Mouse (Mus musculus): ENCODE measurements around the gene Smchd1. TPM values are rescaled to one million over a fixed set of nuclear protein-coding genes. Genes with fewer than 3 reads are reported as not detected.
"Not testable (repeated sequence)": the region's sequence is repeated elsewhere in the genome, so short reads cannot be mapped to it uniquely, and the experiment has no call there.

Smchd1 gene
- polyA plus RNA-seq, 1 experiment from 2014 or later: 82.6 TPM

DNA sequence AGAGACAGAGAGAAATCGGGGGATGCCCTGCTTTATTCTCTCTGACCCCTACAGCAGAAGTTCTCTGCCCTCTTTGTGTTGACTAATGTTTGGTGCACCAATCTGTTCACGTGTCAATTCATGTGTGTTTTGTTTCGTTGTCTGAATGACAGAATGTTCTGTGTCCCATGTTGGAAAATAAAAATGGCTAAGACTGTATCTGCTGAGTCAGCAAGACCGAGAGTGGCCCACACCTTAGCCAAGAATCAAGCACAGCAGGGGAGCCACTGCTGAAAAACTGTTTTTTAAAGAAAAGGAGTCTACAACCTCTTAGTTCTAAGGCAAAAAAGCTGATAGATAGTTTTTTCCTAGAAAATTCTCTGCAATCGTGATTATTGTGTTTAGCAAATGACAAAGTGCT lies 55.7 kb downstream of the Smchd1 start:
- 87% methylated on average over 5 of the region's 5 CpGs for WGBS
- peaks cover 88% of the 10 kb centered on the region for H3K36me3 ChIP-seq
- H3K9me3 ChIP-seq (replicated peaks); DNase-seq (ENCODE audit: low spot score); H3K27me3 ChIP-seq (ENCODE audit: low read depth, poor library complexity, severe bottlenecking); H3K27ac ChIP-seq; H3K4me3 ChIP-seq; H3K4me1 ChIP-seq: not testable (repeated sequence)

DNA sequence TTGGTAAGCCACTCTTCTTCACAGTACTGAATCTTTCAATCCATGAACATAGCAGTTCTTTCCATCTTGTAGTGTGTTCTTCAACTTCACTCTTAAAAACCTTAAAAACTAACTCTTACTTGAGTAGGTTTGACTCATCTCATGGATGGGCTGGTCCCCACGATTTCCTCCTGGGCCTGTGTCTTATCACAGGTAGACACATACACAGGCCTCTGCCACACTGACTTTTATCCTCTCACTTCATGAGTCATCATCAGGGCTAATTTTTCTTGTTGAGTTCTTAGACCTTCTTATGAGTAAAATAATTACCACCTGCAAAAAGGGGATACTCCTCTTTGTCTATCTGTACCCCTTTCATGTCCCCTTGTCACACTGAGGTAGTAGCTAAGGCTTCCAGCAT lies 58.1 kb downstream of the Smchd1 start:
- WGBS: 97% methylated on average over 1 of the region's 1 CpGs
- H3K4me1 ChIP-seq: no peaks in the 10 kb centered on the region
- no peak overlapping the region for H3K27ac ChIP-seq
- H3K9me3 ChIP-seq (replicated peaks): peaks cover 7% of the 10 kb centered on the region
- DNase-seq (ENCODE audit: low spot score): no peak
- H3K27me3 ChIP-seq (ENCODE audit: low read depth, poor library complexity, severe bottlenecking): no peaks in the 10 kb centered on the region
- peaks cover 85% of the 10 kb centered on the region for H3K36me3 ChIP-seq
- no peak overlapping the region for H3K4me3 ChIP-seq

DNA sequence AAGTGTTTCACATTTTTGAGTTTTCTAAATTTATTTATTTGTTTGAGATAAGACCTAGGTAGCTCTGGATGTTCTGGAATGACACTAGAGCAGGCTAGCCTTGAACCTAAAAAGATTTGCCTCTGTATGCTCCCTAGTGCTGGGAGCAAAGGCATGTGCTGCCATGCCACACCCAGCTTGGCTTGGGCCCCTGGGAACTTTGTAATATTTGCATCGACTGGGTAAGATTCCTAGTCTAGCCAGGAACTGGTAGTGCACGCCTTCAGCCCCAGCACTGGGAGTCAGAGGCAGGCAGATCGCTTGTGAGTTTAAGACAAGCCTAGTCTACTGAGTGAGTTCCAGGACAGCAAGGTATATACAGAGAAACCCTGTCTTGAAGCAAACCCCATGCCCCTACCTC lies 87.7 kb downstream of the Smchd1 start:
- no peaks in the 10 kb centered on the region for H3K4me1 ChIP-seq
- no peaks in the 10 kb centered on the region for H3K9me3 ChIP-seq (replicated peaks)
- no peak overlapping the region for H3K27ac ChIP-seq
- 92% methylated on average over 3 of the region's 3 CpGs for WGBS
- no peak for DNase-seq (ENCODE audit: low spot score)
- no peak overlapping the region for H3K4me3 ChIP-seq
- H3K36me3 ChIP-seq: peaks cover 60% of the 10 kb centered on the region
- H3K27me3 ChIP-seq (ENCODE audit: low read depth, poor library complexity, severe bottlenecking): no peaks in the 10 kb centered on the region

DNA sequence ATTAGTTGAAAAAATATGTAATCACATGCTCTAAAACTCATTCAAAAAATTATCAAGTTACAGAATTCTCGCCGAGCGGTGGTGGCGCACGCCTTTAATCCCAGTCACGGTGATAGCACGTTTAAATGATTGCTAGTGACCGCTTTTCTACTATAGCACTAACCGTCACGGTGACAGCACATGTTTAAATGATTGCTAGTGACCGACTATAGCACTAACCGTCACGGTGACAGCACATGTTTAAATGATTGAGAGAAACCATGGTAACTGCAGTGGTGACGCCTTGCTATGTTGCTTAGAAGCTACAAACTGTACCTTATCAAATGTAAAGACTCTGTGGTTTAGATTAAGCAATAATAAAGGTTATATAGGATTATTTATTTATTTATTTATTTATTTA lies 94.8 kb downstream of the Smchd1 start:
- H3K27me3 ChIP-seq (ENCODE audit: low read depth, poor library complexity, severe bottlenecking): no peaks in the 10 kb centered on the region
- H3K4me1 ChIP-seq: no peaks in the 10 kb centered on the region
- no peak for DNase-seq (ENCODE audit: low spot score)
- no peak overlapping the region for H3K4me3 ChIP-seq
- no peaks in the 10 kb centered on the region for H3K9me3 ChIP-seq (replicated peaks)
- WGBS: 96% methylated on average over 14 of the region's 14 CpGs
- H3K36me3 ChIP-seq: peaks cover 55% of the 10 kb centered on the region
- no peak overlapping the region for H3K27ac ChIP-seq

DNA sequence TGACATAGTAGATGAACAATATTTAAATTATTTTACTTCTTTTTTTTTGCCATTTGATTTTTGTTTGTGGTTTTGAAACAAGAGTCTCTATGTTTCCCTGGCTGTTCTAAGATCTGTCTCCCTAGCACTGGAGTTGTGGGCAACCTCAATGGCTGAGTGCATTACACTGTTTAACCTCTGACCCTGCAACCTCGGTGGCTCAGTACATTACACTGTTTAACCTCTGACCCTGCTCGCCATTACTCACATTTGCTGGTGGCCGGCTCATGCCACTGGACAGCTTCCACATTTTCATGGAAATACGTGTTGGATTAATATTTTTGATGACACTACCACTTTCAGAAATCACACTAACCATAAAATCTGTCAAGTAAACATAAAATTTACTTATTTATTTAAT lies 97.2 kb downstream of the Smchd1 start:
- Histone ChIP-seq H3K27me3 (ENCODE audit: low read depth, poor library complexity, severe bottlenecking) (no peaks in the 10 kb centered on the region), H3K9me3 (replicated peaks) (no peaks in the 10 kb centered on the region), H3K27ac (no peak overlapping the region), H3K4me1 (no peaks in the 10 kb centered on the region), H3K4me3 (no peak overlapping the region), H3K36me3 (peaks cover 76% of the 10 kb centered on the region)
- no peak for DNase-seq (ENCODE audit: low spot score)
- 34% methylated on average over 4 of the region's 4 CpGs for WGBS

DNA sequence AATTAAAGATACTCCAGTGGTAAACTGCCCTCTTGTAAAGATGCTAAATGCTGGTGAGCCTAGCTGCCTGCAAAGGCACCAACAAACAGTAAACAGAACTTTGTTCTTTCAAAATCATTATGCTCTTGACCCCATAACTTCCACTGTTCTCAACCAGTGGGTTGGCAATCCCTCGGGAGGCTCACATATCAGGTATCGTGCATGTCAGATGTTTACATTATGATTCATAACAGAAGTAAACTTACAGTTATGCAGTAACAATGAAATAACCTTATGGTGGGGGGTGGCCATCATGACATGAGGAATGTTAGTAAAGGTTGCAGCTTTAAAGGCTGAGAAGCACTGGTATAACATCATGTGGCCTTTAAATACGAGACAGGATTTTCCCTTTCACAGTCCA lies 119.6 kb downstream of the Smchd1 start:
- no peak overlapping the region for H3K27ac ChIP-seq
- no peaks in the 10 kb centered on the region for H3K4me1 ChIP-seq
- H3K9me3 ChIP-seq (replicated peaks): no peaks in the 10 kb centered on the region
- H3K36me3 ChIP-seq: peaks cover 95% of the 10 kb centered on the region
- H3K4me3 ChIP-seq: no peak overlapping the region
- H3K27me3 ChIP-seq (ENCODE audit: low read depth, poor library complexity, severe bottlenecking): no peaks in the 10 kb centered on the region
- 91% methylated on average over 3 of the region's 3 CpGs for WGBS
- DNase-seq (ENCODE audit: low spot score): no peak

DNA sequence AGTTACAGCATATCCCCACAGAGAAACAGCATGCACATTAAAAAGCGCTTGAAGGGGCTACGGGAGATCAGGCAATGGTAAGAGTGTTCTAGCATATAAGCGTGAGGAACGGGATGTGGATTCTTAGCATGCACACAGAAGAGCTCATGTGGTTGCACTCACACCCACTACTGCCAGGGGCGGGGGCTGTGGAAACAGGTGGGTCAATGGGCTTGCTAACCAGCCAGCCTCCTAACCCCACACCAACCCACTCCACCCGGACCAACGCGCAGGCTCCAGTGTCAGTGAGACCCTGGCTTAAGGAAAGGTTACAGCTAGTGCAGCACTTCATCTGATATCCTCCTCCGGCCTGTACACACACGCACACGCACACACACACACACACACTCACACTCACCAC lies 120.9 kb downstream of the Smchd1 start:
- H3K36me3 ChIP-seq: peaks cover 95% of the 10 kb centered on the region

DNA sequence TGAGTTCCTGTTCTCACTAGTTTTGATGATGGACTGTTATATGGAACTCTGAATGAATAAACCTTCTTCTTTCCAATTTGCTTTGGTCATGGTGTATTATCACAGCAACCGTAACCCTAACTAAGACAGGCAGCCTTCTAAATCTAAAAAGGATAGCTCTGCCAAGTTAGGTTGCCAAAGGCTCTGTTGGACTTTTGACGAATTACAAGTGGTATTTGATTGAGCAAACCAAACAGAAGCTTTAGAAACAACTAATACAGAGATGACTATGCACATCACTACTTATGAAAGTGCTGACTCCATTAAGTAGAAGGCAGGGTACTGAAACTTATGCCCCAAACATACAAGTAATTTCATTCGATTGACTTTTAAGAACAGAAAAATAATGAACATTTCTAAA lies 127.0 kb downstream of the Smchd1 start:
- no peak overlapping the region for H3K27ac ChIP-seq
- H3K4me1 ChIP-seq: no peaks in the 10 kb centered on the region
- H3K4me3 ChIP-seq: no peak overlapping the region
- H3K36me3 ChIP-seq: peaks cover 98% of the 10 kb centered on the region
- DNase-seq (ENCODE audit: low spot score): no peak
- 94% methylated on average over 3 of the region's 3 CpGs for WGBS
- no peaks in the 10 kb centered on the region for H3K9me3 ChIP-seq (replicated peaks)
- H3K27me3 ChIP-seq (ENCODE audit: low read depth, poor library complexity, severe bottlenecking): no peaks in the 10 kb centered on the region

More for the DNA sequence above, 120.9 kb downstream of the Smchd1 start:
- no peaks in the 10 kb centered on the region for H3K27me3 ChIP-seq (ENCODE audit: low read depth, poor library complexity, severe bottlenecking)
- whole genome bisulfite sequencing: 96% methylated on average over 11 of the region's 11 CpGs
- no peaks in the 10 kb centered on the region for H3K4me1 ChIP-seq
- no peaks in the 10 kb centered on the region for H3K9me3 ChIP-seq (replicated peaks)
- H3K27ac ChIP-seq: no peak overlapping the region
- no peak for DNase-seq (ENCODE audit: low spot score)
- H3K4me3 ChIP-seq: no peak overlapping the region

DNA sequence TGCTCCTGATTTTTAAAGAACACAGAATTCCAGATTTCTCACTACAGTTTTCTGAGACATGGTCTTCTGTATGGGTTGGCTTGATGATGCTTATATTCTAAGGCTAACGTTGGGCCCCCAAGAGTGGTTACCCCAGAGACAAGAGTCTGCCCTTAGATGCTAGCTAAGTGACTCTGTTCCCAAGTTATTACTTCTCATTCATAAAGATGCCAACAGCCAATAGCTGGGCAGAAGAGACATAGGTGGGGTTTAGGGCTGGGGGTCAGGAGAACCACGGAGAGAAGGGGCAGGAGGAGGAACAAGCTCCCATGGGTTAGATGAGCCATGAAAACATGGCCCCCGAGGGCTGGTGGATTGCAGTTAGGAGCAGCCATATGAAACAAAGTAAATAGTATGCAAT lies 133.1 kb downstream of the Smchd1 start:
- peak; percentile 23 for DNase-seq (ENCODE audit: low spot score)
- Histone ChIP-seq H3K27me3 (ENCODE audit: low read depth, poor library complexity, severe bottlenecking) (no peaks in the 10 kb centered on the region), H3K4me3 (no peak overlapping the region), H3K9me3 (replicated peaks) (no peaks in the 10 kb centered on the region), H3K36me3 (peaks cover 52% of the 10 kb centered on the region), H3K4me1 (no peaks in the 10 kb centered on the region), H3K27ac (no peak overlapping the region)
- WGBS: 83% methylated on average over 3 of the region's 3 CpGs

DNA sequence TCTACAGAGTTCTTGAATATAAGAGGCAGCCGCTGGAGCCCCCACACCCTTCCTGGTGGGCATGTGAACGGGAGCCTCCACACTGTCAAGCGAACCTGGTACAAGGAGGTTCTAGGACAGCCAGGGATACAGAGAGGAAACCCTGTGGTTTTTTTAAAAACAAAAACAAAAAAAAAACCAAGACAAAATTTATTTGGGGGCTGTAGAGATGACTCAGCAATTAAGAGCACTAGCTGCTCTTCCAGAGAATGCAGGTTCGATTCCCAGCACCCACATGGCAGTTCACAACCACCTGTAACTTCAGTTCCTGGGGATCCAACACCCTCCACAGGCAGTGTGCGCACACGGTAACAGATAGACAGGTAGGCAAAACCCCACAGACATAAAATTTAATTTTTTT lies 136.5 kb downstream of the Smchd1 start:
- H3K27ac ChIP-seq: no peak overlapping the region
- 90% methylated on average over 6 of the region's 6 CpGs for WGBS
- peaks cover 20% of the 10 kb centered on the region for H3K36me3 ChIP-seq
- no peaks in the 10 kb centered on the region for H3K27me3 ChIP-seq (ENCODE audit: low read depth, poor library complexity, severe bottlenecking)
- H3K4me3 ChIP-seq: no peak overlapping the region
- no peaks in the 10 kb centered on the region for H3K9me3 ChIP-seq (replicated peaks)
- 0 out of 2 replicates have a peak, but pooled peaks cover 4% of the 10 kb centered on the region for H3K4me1 ChIP-seq
- DNase-seq (ENCODE audit: low spot score): peak; percentile 20

DNA sequence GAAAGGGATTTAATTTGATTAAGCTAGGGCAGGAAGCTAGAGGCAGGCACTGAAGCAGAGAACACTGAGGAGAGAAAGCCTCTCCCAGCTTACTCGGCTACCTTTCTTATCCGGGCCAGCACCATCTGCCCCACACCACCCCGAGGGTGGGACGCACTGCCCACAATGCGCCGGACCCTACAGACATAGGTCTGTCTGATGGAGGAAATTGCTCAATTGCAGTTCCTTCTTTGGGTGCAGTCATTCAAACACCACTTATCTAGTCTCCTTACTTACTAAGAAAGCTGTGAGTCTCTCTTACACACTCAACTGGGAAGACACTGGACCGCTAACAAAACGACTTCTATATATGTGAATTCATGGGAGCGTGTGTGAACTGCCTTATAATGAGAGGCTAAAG lies 137.6 kb downstream of the Smchd1 start:
- DNase-seq (ENCODE audit: low spot score): peak; percentile 27
- Histone ChIP-seq H3K4me1 (0 out of 2 replicates have a peak, but pooled peaks cover 4% of the 10 kb centered on the region), H3K36me3 (peaks cover 11% of the 10 kb centered on the region), H3K9me3 (replicated peaks) (no peaks in the 10 kb centered on the region), H3K4me3 (no peak overlapping the region), H3K27me3 (ENCODE audit: low read depth, poor library complexity, severe bottlenecking) (no peaks in the 10 kb centered on the region), H3K27ac (no peak overlapping the region)
- WGBS: 94% methylated on average over 9 of the region's 9 CpGs

DNA sequence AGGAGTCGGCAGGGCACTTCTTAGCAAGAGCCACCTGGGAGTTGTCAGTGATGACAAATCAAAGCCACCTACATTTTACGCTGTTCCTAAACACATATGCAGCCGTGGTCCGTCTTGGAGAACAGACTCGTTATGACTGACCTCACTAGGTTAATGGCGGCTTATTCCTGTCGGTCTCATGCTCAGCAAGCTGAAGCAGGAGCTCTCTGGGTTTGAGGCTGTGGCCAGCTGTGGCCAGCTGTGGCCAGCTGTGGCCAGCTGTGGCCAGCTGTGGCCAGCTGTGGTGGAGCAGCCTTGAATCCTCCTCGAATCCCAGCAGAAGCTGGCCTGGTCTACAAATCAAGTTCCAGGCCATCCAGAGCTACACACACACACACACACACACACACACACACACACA lies 138.7 kb downstream of the Smchd1 start:
- no peaks in the 10 kb centered on the region for H3K9me3 ChIP-seq (replicated peaks)
- no peaks in the 10 kb centered on the region for H3K27me3 ChIP-seq (ENCODE audit: low read depth, poor library complexity, severe bottlenecking)
- WGBS: 59% methylated on average over 8 of the region's 8 CpGs
- no peak overlapping the region for H3K27ac ChIP-seq
- 0 out of 2 replicates have a peak, but pooled peaks cover 7% of the 10 kb centered on the region for H3K4me1 ChIP-seq
- DNase-seq (ENCODE audit: low spot score): peak; percentile 30
- no peak overlapping the region for H3K4me3 ChIP-seq
- H3K36me3 ChIP-seq: peaks cover 4% of the 10 kb centered on the region

DNA sequence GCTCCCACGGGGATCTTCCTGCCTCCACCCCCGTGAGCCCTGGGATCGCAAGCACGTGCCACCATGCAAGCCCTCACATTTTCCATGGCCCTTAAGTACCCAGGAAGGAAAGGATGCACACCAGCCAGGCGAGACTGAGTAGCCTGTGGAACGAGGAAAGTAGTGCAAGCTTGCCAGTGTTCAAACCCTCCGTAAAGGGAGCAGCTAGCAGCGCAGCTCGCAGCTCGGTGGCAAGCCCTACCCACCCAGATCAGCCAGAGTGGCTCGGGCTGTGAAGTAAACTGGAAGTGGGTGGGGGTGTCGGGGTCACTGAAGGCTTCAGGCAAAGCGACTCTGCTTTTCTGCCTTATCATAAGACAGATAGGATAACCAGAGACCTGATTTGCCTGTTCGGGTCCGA lies 142.8 kb downstream of the Smchd1 start:
- no peak overlapping the region for H3K27ac ChIP-seq
- H3K27me3 ChIP-seq (ENCODE audit: low read depth, poor library complexity, severe bottlenecking): no peaks in the 10 kb centered on the region
- H3K4me3 ChIP-seq: no peak overlapping the region
- DNase-seq (ENCODE audit: low spot score): peak; percentile 30
- H3K4me1 ChIP-seq: 0 out of 2 replicates have a peak, but pooled peaks cover 7% of the 10 kb centered on the region
- no peaks in the 10 kb centered on the region for H3K9me3 ChIP-seq (replicated peaks)
- no peaks in the 10 kb centered on the region for H3K36me3 ChIP-seq
- 59% methylated on average over 15 of the region's 15 CpGs for WGBS

DNA sequence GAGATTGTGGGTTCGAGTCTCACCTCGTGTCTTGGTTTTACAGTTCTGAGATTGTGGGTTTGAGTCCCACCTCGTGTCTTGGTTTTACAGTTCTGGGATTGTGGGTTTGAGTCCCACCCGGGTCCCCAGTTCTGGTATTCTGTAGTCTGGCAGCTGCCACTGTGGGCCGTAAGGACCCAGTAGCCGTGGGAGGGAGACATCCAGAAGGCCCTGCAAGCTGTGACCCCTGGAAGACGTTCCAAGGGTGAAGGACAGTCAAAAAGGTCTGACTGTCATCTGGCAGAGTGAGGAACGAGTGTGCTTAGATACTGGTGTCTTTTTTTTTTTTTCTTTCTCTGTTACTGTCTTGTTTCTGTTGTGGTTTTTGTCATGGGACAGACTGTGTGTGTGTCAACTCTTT lies 154.4 kb downstream of the Smchd1 start:
- whole genome bisulfite sequencing: 91% methylated on average over 8 of the region's 8 CpGs
- not testable (repeated sequence) for H3K9me3 ChIP-seq (replicated peaks); H3K4me3 ChIP-seq; H3K27ac ChIP-seq; H3K27me3 ChIP-seq (ENCODE audit: low read depth, poor library complexity, severe bottlenecking); H3K4me1 ChIP-seq; H3K36me3 ChIP-seq
- peak; percentile 23 for DNase-seq (ENCODE audit: low spot score)
